Mouse (Mus musculus) liver, embryonic 14 days (tissue): Measurements from ENCODE around the gene Gclc. TPM values are rescaled to one million over a fixed set of nuclear protein-coding genes. Genes with fewer than 3 reads are reported as not detected.

Experiments
- polyA plus RNA-seq: library from polyadenylated mRNA; depleted of rRNA; stranded (reverse); fragments of >200 nt; gene quantifications from 2 replicates; pipeline ENCODE4 v1.2.3, GENCODE M21; 2012; rRNA removed

Gene Gclc
- polyA plus RNA-seq: 28.5 and 34.4 TPM in 2 replicates

DNA sequence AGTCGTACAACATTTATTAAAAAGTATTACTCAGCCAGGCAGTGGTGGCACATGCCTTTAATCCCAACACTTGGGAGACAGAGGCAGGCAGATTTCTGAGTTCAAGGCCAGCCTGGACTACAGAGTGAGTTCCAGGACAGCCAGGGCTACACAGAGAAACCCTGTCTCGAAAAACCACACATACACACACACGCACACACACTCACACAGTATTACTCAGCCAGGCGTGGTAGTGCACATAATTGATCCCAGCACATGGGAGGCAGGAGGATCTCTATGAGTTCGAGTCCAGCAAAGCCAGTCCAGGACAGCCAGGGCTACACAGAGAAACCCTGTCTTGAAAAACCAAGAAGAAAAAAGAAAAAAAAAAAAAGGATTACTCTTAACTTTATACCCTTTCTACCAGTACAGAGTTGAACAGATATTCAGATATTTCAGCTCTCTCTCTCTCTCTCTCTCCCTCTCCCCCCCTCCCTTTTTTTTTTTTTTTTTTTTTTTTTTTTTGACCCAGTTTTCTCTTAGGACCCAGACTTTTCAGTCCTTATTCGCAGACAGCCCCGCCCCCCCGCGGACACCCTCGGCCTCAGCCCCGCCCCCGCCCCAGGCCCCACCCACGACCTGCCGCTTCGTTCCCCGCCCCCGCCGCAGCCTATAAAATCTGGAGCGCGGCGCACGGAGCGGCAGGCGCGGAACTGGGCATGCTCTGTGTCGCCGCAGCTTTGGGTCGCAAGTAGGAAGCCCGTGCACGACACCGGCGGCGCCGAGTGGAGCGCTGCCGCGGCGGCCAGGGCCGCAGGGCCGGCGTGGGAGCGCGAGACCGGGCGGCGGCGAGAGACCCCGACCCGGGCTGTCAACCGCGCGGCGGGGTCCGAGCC, at the start of gene Gclc:
Gene Gclc (plus strand): TSS at position 683 of the 875 bp plus-strand sequence.

Other genes with a start within 250 kb of the Gclc start
- 2.9 and 3.2 TPM in 2 replicates for gene Lrrc1, start 209.7 kb upstream of the Gclc start, polyA plus RNA-seq
- 0.11 TPM in 1 of 2 replicates, not detected in the other for gene Klhl31, start 118.0 kb upstream of the Gclc start, polyA plus RNA-seq
- 9.8 and 11.2 TPM in 2 replicates for gene Elovl5, start 162.8 kb downstream of the Gclc start, polyA plus RNA-seq